Mouse (Mus musculus): ENCODE results near the gene Accs.

- TF ChIP-seq CHD2 (IDR thresholded peaks at IDR 0.05; ENCODE audit: low read length) (no peak), EP300 (IDR thresholded peaks at IDR 0.05; ENCODE audit: low read length) (no peak), MEF2A (IDR thresholded peaks at IDR 0.05; ENCODE audit: borderline replicate concordance, low read depth, low read length) (no peak), E2F4 (IDR thresholded peaks at IDR 0.05; ENCODE audit: insufficient replicate concordance, low read depth, low read length) (no peak), CTCF (conservative IDR thresholded peaks at IDR 0.05 in 1 of 2, IDR thresholded peaks at IDR 0.05 in 1 of 2; ENCODE audit: low read depth in 2 of 2, low read length in 2 of 2) (no peak), JUND (conservative IDR thresholded peaks at IDR 0.05; ENCODE audit: low read depth, low read length) (no peak), POLR2A (IDR thresholded peaks at IDR 0.05; ENCODE audit: low read depth, low read length) (no peak), ZNF384 (IDR thresholded peaks at IDR 0.05; ENCODE audit: low read depth, low read length) (no peak), ETS1 (conservative IDR thresholded peaks at IDR 0.05; ENCODE audit: low read depth, low read length) (no peak)
These were observed 39.3 kb upstream of the Accs start for GRCm38 (mm10) chr2:93889071-93889470.
